Mouse (Mus musculus): Measurements from ENCODE around the gene Iffo2.
A peak's percentile ranks its signal among the peaks of the same experiment; 100 is the strongest.

Iffo2 gene

GRCm38 (mm10) chr4:139640775-139641174 lies 110.4 kb downstream of the Iffo2 start:
- no peak for DNase-seq (ENCODE audit: low spot score)

- no peak for DNase-seq (ENCODE audit: low spot score)
Measured at GRCm38 (mm10) chr4:139641829-139642425, 111.6 kb downstream of the Iffo2 start.

DNA sequence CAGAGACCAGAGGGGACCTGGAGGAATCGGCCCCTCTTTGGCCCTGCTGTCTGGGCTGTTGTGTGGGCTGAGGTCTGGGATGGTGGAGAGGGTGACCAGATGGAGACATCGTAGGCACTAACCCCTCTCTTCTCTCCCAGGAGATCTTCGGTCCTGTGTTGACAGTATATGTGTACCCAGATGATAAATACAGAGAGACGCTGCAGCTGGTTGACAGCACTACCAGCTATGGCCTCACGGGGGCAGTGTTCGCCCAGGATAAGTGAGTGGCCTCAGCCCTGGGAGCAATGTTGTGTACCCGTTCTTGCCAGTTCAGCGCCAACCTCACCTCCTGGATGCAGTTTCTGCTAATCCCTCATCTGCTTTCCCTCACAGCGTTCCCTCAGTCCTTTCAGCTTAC lies 113.6 kb downstream of the Iffo2 start:
- peak; percentile 58 for DNase-seq (ENCODE audit: low spot score)

- peak; percentile 29 for DNase-seq (ENCODE audit: low spot score)
Measured at GRCm38 (mm10) chr4:139646916-139647315, 116.6 kb downstream of the Iffo2 start.

DNA sequence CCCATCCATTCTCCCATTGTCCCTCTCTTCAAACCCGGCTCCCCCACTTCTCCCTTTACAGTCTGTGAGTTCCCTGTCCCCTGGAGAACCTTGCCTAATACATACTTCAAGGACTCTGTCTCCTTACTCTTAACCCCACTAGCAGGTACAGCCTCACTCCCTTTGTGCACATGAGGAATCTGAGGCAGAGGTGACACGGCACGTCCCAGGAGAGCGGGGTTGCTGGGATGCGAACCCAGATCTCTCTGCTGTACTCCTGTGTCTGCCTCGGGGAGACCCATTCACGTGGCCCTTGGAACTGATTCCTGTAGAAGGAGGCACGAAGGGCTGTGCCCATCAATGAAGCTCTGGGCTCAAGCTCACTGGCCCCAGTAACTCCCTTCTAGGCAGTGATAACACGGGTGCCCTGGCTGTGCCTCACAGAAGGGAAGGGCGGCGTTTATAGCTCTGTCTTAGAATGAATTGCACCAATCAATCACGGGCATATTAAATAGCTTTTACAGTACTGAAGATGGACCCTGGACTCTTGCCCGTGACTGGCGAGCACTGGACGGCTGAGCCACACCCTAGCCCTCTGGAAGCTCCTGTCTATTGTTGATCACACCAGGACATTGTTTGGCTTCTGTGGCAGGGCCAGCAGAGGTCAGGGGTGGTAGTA lies 119.9 kb downstream of the Iffo2 start:
- no peak for DNase-seq (ENCODE audit: low spot score)

GRCm38 (mm10) chr4:139650907-139651306 lies 120.6 kb downstream of the Iffo2 start:
- no peak for DNase-seq (ENCODE audit: low spot score)

DNA sequence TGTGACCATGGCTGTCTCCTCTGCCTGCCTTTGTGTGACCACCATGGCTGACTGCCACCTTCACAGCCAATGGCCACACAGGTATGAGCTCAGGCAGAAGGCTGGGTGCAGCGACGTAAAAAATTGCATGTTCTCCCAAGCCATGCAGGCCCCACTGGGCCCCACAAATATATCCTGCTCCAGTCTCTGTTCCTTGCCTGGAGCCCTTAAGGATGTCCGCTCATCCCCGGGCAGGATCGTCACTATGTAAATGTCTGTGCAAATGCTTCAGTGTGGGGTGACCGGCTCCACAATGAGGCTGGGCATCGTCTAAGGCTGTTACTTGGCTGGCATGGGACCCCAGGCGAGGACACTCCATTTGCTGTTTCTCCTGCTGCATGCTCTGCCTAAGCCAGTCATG lies 122.9 kb downstream of the Iffo2 start, which contains the start of gene Tas1r2:
TSS of gene Tas1r2 (plus strand) at position 301 of the 400 bp plus-strand sequence.
- DNase-seq (ENCODE audit: low spot score) = no peak

GRCm38 (mm10) chr4:139661897-139662296 lies 131.5 kb downstream of the Iffo2 start:
- no peak for DNase-seq (ENCODE audit: low spot score)

DNA sequence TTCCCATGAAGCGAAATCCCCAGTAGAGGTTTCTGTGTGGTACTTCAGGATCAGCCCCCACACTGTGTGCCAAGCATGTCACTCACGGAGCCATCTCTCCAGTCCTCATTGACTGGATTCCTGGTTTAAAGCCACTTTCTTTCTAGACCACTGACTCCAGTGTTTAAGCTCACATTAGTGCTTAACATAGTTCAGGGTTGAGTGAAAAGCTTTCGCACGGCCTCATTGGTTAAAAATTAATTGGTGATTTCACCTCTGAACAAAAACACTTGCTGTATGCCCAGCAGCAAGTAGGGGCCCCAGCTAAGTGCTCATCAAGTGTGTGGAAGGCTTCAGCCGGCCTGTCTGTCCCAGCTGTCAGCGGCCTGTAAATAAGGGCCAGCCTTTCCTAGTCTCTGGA lies 137.3 kb downstream of the Iffo2 start:
- no peak for DNase-seq (ENCODE audit: low spot score)

DNA sequence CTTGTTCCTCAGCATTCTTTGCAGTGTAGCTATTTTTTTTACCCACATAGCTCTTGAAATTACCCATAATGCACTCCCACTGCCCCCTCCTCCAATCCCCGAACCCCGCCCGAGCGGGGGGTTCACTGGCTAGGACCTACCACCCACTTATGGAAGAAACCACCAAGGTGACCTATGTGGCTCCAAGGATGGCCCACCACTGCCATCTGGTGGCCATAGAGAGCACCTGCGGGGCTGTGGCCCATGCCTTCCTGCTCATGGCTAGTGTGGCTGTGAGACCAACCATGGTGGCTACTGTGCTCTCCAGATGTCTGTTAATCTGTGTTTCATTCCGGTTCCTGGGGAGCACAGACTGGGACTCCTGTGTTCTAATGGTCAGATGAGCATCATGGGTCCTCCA lies 139.5 kb downstream of the Iffo2 start:
- peak; percentile 50 for DNase-seq (ENCODE audit: low spot score)

Data from c-Kit-positive CD71-positive TER-119-positive erythroid progenitor cells, embryonic 14.5 days (primary cell).